Mouse (Mus musculus): ENCODE results near the gene Pak7.

Gene Pak7

DNA sequence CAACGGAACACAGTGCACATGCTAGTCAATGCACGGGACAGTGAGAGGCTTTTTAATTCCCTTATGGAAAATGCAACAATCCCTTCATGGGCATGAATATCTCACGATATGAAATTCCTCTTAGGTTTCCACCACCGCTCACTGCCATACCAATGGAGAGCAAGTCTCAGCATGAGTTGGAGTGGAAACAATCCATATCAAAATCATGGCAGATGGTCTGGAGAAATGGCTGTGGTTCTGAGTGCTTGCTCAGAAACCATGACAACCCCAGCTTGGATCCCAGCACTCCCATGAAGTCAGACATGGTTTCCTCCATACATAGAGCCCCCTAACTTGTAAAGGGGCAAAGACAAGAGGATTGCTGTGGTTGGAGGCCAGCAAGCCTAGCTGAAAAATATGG lies 339.3 kb downstream of the Pak7 start:
- DNase-seq (ENCODE audit: low read depth, low spot score): no peak
